Mouse (Mus musculus): ENCODE results near the gene B3gnt2. TPM values are rescaled to one million over a fixed set of nuclear protein-coding genes. Genes with fewer than 3 reads are reported as not detected.
A peak's percentile ranks its signal among the peaks of the same experiment; 100 is the strongest.

The B3gnt2 gene
- polyA plus RNA-seq, 1 experiment from 2014 or later: 5.5 TPM

GRCm38 (mm10) chr11:22821243-22821642, 39.5 kb downstream of the B3gnt2 start:
- Histone ChIP-seq H3K4me2 (replicated peaks) (no peak overlapping the region), H3K27me3 (no peaks in the 10 kb centered on the region), H3K4me1 (no peaks in the 10 kb centered on the region), H3K9ac (no peak overlapping the region), H3K36me3 (no peaks in the 10 kb centered on the region), H3K9me3 (no peaks in the 10 kb centered on the region), H3K4me3 (no peak overlapping the region), H3K27ac (no peak overlapping the region)
- WGBS: 82% methylated on average over 3 of the region's 3 CpGs
- no peak for ATAC-seq (ENCODE audit: low FRiP score, low read depth)

DNA sequence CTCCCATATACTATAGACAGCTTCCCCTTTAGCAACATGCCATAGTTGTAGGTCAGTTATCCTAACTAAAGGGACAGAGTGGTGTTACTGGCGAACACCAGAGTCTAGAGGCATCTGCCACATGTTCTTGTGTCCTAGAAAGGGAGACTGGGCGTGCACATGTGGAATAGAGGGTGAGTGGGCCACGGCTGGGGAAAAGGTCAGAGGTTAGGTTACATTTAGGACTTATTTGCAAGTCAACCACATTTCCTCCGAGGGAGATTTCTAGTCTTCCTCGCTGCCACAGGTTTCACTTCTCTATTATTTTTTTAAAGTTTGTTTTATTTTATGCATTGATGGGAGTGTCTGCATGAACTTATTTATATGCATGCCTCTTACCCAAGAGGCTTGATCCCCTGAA, 42.4 kb downstream of the B3gnt2 start:
- Histone ChIP-seq H3K27me3 (no peaks in the 10 kb centered on the region), H3K4me1 (no peaks in the 10 kb centered on the region), H3K36me3 (no peaks in the 10 kb centered on the region), H3K9ac (no peak overlapping the region), H3K27ac (no peak overlapping the region), H3K4me2 (replicated peaks) (no peak overlapping the region), H3K4me3 (no peak overlapping the region), H3K9me3 (no peaks in the 10 kb centered on the region)
- no peak for ATAC-seq (ENCODE audit: low FRiP score, low read depth)
- 66% methylated on average over 5 of the region's 5 CpGs for WGBS

- WGBS: 65% methylated on average over 7 of the region's 7 CpGs
- no peaks in the 10 kb centered on the region for H3K36me3 ChIP-seq
- H3K27me3 ChIP-seq: no peaks in the 10 kb centered on the region
- ATAC-seq (ENCODE audit: low FRiP score, low read depth): no peak
- H3K9me3 ChIP-seq: no peaks in the 10 kb centered on the region
- no peak overlapping the region for H3K9ac ChIP-seq
- H3K4me2 ChIP-seq (replicated peaks): no peak overlapping the region
- H3K4me1 ChIP-seq: no peaks in the 10 kb centered on the region
- H3K27ac ChIP-seq: no peak overlapping the region
- no peak overlapping the region for H3K4me3 ChIP-seq
Observed at GRCm38 (mm10) chr11:22815877-22816276, 44.9 kb downstream of the B3gnt2 start.

- H3K9me3 ChIP-seq: no peaks in the 10 kb centered on the region
- H3K4me3 ChIP-seq: no peak overlapping the region
- no peaks in the 10 kb centered on the region for H3K36me3 ChIP-seq
- no peak overlapping the region for H3K27ac ChIP-seq
- H3K9ac ChIP-seq: no peak overlapping the region
- H3K4me1 ChIP-seq: no peaks in the 10 kb centered on the region
- H3K4me2 ChIP-seq (replicated peaks): no peak overlapping the region
- ATAC-seq (ENCODE audit: low FRiP score, low read depth): no peak
- H3K27me3 ChIP-seq: no peaks in the 10 kb centered on the region
Observed at GRCm38 (mm10) chr11:22815143-22815542, 45.6 kb downstream of the B3gnt2 start.

DNA sequence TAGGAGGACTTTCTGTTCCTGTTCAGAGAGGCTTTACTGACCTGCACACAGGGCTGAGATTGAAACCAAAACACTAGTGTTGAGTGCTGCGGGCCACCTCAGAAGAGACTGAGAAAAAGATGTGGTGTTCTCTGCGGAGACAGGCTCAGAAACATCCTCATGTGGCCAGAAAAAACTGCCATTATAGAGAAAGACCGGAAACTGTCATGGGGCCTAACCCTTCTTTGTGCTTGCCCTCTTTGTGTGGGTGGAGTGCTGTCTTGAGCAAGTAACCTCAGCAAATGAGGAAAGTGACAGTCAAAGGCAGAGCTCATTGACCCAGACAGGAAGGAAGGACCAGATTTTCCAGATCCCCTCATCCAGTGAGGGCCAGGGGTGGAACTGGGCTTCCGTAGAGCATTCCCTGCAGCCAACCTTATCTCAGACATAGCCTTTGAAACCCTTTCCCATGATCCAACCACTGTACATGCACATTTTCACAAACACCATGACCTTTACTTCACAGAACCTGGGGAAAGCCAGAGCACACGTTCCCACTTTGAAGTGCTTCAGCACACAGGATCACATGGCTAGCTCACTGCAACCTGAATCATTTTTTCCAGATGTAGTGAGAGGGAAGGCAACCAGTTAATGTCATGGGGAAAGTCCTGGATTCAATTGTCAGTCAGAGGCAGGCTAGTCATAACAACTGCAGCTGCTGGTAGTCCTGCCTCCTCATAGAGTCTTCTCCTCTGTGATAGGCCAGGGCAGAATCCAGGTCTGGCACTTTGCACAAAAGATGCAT, 46.6 kb downstream of the B3gnt2 start:
- H3K4me2 ChIP-seq (replicated peaks): no peak overlapping the region
- no peaks in the 10 kb centered on the region for H3K9me3 ChIP-seq
- no peak overlapping the region for H3K27ac ChIP-seq
- no peaks in the 10 kb centered on the region for H3K4me1 ChIP-seq
- no peak for ATAC-seq (ENCODE audit: low FRiP score, low read depth)
- H3K4me3 ChIP-seq: no peak overlapping the region
- no peak overlapping the region for H3K9ac ChIP-seq
- 73% methylated on average over 5 of the region's 5 CpGs for WGBS
- no peaks in the 10 kb centered on the region for H3K27me3 ChIP-seq
- H3K36me3 ChIP-seq: no peaks in the 10 kb centered on the region

DNA sequence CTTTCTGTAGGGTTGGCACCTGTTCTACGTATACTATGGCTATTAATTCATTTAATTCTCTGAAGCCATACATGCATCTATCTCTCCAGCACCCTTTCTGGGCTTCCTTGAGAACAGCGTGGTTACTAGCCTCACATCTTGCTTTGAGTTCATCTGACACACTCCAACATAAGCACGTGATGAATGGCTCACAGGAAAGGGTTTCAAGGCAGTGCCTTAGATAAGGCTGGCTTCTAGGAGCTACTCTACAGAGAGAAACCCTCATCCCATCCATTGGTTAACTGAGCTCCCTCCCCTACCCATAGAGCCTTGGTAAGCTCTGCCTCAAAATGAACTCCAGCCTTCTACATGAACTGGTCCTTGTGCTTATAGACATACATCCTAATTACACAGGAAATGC, 47.3 kb downstream of the B3gnt2 start:
- Histone ChIP-seq H3K4me3 (no peak overlapping the region), H3K36me3 (no peaks in the 10 kb centered on the region)
- 83% methylated on average over 3 of the region's 3 CpGs for WGBS

DNA sequence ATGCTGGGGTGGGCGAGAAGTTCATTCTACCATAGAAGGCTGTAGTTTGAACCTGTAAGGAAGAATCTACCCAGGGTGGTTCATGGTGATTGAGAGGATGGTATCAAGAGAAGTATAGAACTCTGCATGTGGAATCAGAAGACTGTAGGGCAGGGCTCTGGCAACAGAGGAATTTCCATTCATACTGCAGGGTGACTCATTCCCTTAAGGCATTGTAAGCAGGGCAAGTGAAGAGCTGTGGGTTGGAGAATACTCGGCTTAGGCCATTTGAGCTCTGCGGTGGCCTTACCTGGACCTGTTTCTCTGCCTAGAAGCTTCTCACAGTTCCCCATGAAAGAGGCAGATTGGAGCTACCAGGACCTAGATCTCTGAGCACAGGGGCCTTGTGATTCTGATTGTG, 49.3 kb downstream of the B3gnt2 start:
- no peaks in the 10 kb centered on the region for H3K36me3 ChIP-seq
- H3K9ac ChIP-seq: no peak overlapping the region
- H3K9me3 ChIP-seq: no peaks in the 10 kb centered on the region
- H3K4me1 ChIP-seq: no peaks in the 10 kb centered on the region
- 82% methylated on average over 3 of the region's 3 CpGs for WGBS
- H3K27me3 ChIP-seq: no peaks in the 10 kb centered on the region
- no peak overlapping the region for H3K4me2 ChIP-seq (replicated peaks)
- no peak overlapping the region for H3K4me3 ChIP-seq
- H3K27ac ChIP-seq: no peak overlapping the region
- no peak for ATAC-seq (ENCODE audit: low FRiP score, low read depth)

More for the DNA sequence above, 47.3 kb downstream of the B3gnt2 start:
- Histone ChIP-seq H3K9me3 (no peaks in the 10 kb centered on the region), H3K4me1 (no peaks in the 10 kb centered on the region), H3K27ac (no peak overlapping the region), H3K4me2 (replicated peaks) (no peak overlapping the region), H3K27me3 (no peaks in the 10 kb centered on the region), H3K9ac (no peak overlapping the region)
- ATAC-seq (ENCODE audit: low FRiP score, low read depth): no peak

DNA sequence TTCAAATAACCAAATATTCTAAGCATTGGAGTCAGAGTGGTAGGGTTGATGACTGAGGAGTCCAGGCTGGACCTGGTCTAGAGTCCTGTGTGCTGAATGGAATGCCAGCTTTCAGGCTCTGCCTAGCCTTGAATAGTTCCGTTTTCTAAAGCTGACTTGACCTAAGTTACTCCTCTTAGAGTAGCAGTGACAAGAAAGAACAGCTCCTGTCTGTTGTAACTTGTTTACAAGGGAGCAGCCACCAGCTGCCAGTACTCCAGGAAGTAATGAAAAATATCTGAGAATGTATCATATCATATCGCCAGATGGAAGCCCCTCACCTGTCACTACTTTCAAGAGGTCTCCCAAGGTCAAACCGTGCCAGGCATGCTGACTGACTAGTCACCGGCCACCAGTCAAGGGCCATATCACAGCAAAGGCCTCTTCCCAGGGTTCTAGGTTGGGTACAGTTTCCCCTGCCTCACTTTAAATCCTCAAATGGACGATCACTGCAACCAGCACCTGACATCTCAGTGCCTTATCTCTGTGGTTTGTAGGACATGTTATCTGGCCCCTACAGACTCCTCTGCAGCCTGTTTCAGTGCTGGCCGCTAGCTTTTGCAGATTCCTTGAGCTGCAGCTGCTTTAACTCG, 51.2 kb downstream of the B3gnt2 start:
- Histone ChIP-seq H3K4me1 (no peaks in the 10 kb centered on the region), H3K9ac (no peak overlapping the region), H3K9me3 (no peaks in the 10 kb centered on the region), H3K27me3 (no peaks in the 10 kb centered on the region), H3K27ac (no peak overlapping the region), H3K4me2 (replicated peaks) (no peak overlapping the region), H3K4me3 (no peak overlapping the region), H3K36me3 (no peaks in the 10 kb centered on the region)
- 78% methylated on average over 7 of the region's 7 CpGs for WGBS
- no peak for ATAC-seq (ENCODE audit: low FRiP score, low read depth)

- Histone ChIP-seq H3K4me2 (replicated peaks) (no peak overlapping the region), H3K36me3 (no peaks in the 10 kb centered on the region)
- no peak for ATAC-seq (ENCODE audit: low FRiP score, low read depth)
Observed at GRCm38 (mm10) chr11:22808040-22808439, 52.7 kb downstream of the B3gnt2 start.

GRCm38 (mm10) chr11:22805171-22805570, 55.6 kb downstream of the B3gnt2 start:
- Histone ChIP-seq H3K27me3 (no peaks in the 10 kb centered on the region), H3K4me1 (peaks cover 6% of the 10 kb centered on the region), H3K36me3 (no peaks in the 10 kb centered on the region), H3K4me2 (replicated peaks) (no peak overlapping the region), H3K4me3 (no peak overlapping the region), H3K27ac (no peak overlapping the region), H3K9me3 (no peaks in the 10 kb centered on the region), H3K9ac (no peak overlapping the region)
- 76% methylated on average over 1 of the region's 1 CpGs for WGBS
- ATAC-seq (ENCODE audit: low FRiP score, low read depth): no peak

More at GRCm38 (mm10) chr11:22808040-22808439, 52.7 kb downstream of the B3gnt2 start:
- Histone ChIP-seq H3K4me3 (no peak overlapping the region), H3K4me1 (no peaks in the 10 kb centered on the region), H3K9ac (no peak overlapping the region), H3K27me3 (no peaks in the 10 kb centered on the region), H3K9me3 (no peaks in the 10 kb centered on the region), H3K27ac (no peak overlapping the region)

GRCm38 (mm10) chr11:22799987-22800424, 60.8 kb downstream of the B3gnt2 start:
- no peak overlapping the region for H3K4me3 ChIP-seq
- no peaks in the 10 kb centered on the region for H3K9me3 ChIP-seq
- H3K27ac ChIP-seq: peak overlapping the region; percentile 76; the same call in 1 of the 2 replicates
- H3K27me3 ChIP-seq: no peaks in the 10 kb centered on the region
- no peak overlapping the region for H3K9ac ChIP-seq
- 13% methylated on average over 9 of the region's 9 CpGs for WGBS
- peaks cover 16% of the 10 kb centered on the region for H3K4me1 ChIP-seq
- H3K36me3 ChIP-seq: no peaks in the 10 kb centered on the region
- peak; percentile 91 for ATAC-seq (ENCODE audit: low FRiP score, low read depth)
- H3K4me2 ChIP-seq (replicated peaks): peak overlapping the region; percentile 46

- H3K4me3 ChIP-seq: no peak overlapping the region
- H3K9ac ChIP-seq: no peak overlapping the region
- no peak for ATAC-seq (ENCODE audit: low FRiP score, low read depth)
- 69% methylated on average over 5 of the region's 5 CpGs for WGBS
- H3K27me3 ChIP-seq: no peaks in the 10 kb centered on the region
- H3K27ac ChIP-seq: 0 out of 2 replicates have a peak overlapping the region, but pooled peaks have one; percentile 76
- no peaks in the 10 kb centered on the region for H3K36me3 ChIP-seq
- peaks cover 16% of the 10 kb centered on the region for H3K4me1 ChIP-seq
- H3K9me3 ChIP-seq: no peaks in the 10 kb centered on the region
- H3K4me2 ChIP-seq (replicated peaks): no peak overlapping the region
Observed at GRCm38 (mm10) chr11:22798916-22799315, 61.8 kb downstream of the B3gnt2 start.
